Mouse (Mus musculus) brain, embryonic 14.5 days (tissue): ENCODE data around the gene Cask.

Source experiments
- CTCF ChIP-seq: fragments of 200-500 bp; IDR thresholded peaks from 2 replicates; pipeline ENCODE4 v1.5.1; 2012; ENCODE audit warnings: inconsistent platforms, mild to moderate bottlenecking, moderate library complexity, borderline replicate concordance; ENCODE audit not compliant: insufficient read depth, insufficient read length; ENCODE audit errors: extremely low read depth
- POLR2A ChIP-seq: fragments of 200-500 bp; IDR thresholded peaks from 2 replicates; pipeline ENCODE4 v1.6.1; 2012; ENCODE audit warnings: mild to moderate bottlenecking, inconsistent platforms, borderline replicate concordance; ENCODE audit not compliant: poor library complexity, insufficient read depth, insufficient read length, severe bottlenecking; ENCODE audit errors: extremely low read depth

DNA sequence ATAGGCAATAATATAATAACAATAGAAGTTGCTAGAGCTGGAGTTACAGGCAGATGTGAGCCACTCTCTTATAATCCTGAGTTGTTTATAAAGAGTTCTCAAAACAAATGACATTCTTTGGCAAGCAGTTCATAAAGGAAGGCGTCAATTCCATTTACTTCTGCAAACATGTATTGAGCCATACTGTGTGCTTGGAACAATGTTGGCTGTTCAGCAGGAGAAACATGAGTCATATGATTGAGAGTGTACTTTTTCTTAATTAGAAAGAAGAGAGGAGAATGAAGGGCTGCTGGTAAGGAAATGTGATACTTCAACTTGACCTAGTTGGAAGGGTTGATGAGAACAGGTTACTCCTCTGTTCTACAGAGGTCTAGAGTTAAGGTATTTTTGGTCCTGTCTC lies 368.6 kb downstream of the Cask start:
- TF ChIP-seq CTCF, result no peak
- no peak for TF ChIP-seq POLR2A
